Mouse (Mus musculus): ENCODE results near the gene Tmem175. TPM values are rescaled to one million over a fixed set of nuclear protein-coding genes. Genes with fewer than 3 reads are reported as not detected.

Gene Tmem175
- polyA plus RNA-seq, 1 experiment from 2014 or later, result 27.8 TPM

- peak; percentile 59 for TF ChIP-seq CTCF (IDR thresholded peaks at IDR 0.05; ENCODE audit: low read depth)
- no peak for ATAC-seq (replicated peaks; ENCODE audit: low FRiP score, low read depth)
- H3K27ac ChIP-seq, result no peak overlapping the region
- H3K9ac ChIP-seq (ENCODE audit: low read depth, low read length), result no peak overlapping the region
- H3K27me3 ChIP-seq (ENCODE audit: insufficient read depth, low read length), result no peaks in the 10 kb centered on the region
- H3K4me1 ChIP-seq (replicated peaks; ENCODE audit: insufficient read depth, low read length), result peaks cover 13% of the 10 kb centered on the region; the same call in 1 of the 2 replicates
- 57% methylated on average over 3 of the region's 3 CpGs for WGBS
- H3K4me2 ChIP-seq (ENCODE audit: low read length), result no peak overlapping the region
- no peak for DNase-seq (ENCODE audit: low spot score)
- no peaks in the 10 kb centered on the region for H3K36me3 ChIP-seq (ENCODE audit: insufficient read depth, low read length)
- H3K4me3 ChIP-seq (replicated peaks; ENCODE audit: low read depth, low read length), result no peak overlapping the region
- H3K9me3 ChIP-seq (replicated peaks; ENCODE audit: low read length), result no peaks in the 10 kb centered on the region
Observed at GRCm38 (mm10) chr5:108679909-108680308, 50.3 kb downstream of the Tmem175 start.

GRCm38 (mm10) chr5:108680871-108681270, 51.3 kb downstream of the Tmem175 start:
- Histone ChIP-seq H3K27me3 (ENCODE audit: insufficient read depth, low read length) (no peaks in the 10 kb centered on the region), H3K9ac (ENCODE audit: low read depth, low read length) (no peak overlapping the region), H3K36me3 (ENCODE audit: insufficient read depth, low read length) (no peaks in the 10 kb centered on the region), H3K4me3 (replicated peaks; ENCODE audit: low read depth, low read length) (no peak overlapping the region), H3K9me3 (replicated peaks; ENCODE audit: low read length) (no peaks in the 10 kb centered on the region), H3K27ac (no peak overlapping the region), H3K4me1 (replicated peaks; ENCODE audit: insufficient read depth, low read length) (peaks cover 13% of the 10 kb centered on the region; the same call in 1 of the 2 replicates), H3K4me2 (ENCODE audit: low read length) (no peak overlapping the region)
- TF ChIP-seq CTCF (IDR thresholded peaks at IDR 0.05; ENCODE audit: low read depth), result no peak
- ATAC-seq (replicated peaks; ENCODE audit: low FRiP score, low read depth) (no peak), DNase-seq (ENCODE audit: low spot score) (no peak)
- WGBS, result 93% methylated on average over 6 of the region's 6 CpGs

DNA sequence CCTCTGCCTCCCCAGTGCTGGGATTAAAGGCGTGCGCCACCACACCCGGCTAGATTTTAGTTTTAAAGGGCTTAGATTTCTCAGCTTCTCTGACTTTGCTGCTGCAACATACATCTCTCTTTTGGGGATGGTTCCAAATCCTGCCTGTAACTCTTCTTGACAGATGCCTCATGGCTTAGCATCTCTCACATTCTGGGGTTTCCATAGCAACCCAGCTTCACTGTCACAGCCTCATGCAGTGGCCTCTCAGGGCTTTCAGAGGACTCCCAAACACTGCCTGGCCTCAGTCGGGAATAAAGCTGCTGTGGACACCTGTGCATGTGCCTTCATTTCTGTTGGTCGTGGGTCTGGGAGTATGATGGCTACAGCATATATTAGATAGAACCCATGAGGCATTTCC, 59.5 kb downstream of the Tmem175 start:
- ATAC-seq (replicated peaks; ENCODE audit: low FRiP score, low read depth), result no peak
- 68% methylated on average over 5 of the region's 5 CpGs for WGBS
- no peaks in the 10 kb centered on the region for H3K4me1 ChIP-seq (replicated peaks; ENCODE audit: insufficient read depth, low read length)
- no peak for DNase-seq (ENCODE audit: low spot score)
- H3K4me2 ChIP-seq (ENCODE audit: low read length), result no peak overlapping the region
- no peak overlapping the region for H3K27ac ChIP-seq
- no peaks in the 10 kb centered on the region for H3K36me3 ChIP-seq (ENCODE audit: insufficient read depth, low read length)
- no peaks in the 10 kb centered on the region for H3K9me3 ChIP-seq (replicated peaks; ENCODE audit: low read length)
- no peak overlapping the region for H3K4me3 ChIP-seq (replicated peaks; ENCODE audit: low read depth, low read length)
- no peaks in the 10 kb centered on the region for H3K27me3 ChIP-seq (ENCODE audit: insufficient read depth, low read length)
- no peak for TF ChIP-seq CTCF (IDR thresholded peaks at IDR 0.05; ENCODE audit: low read depth)
- H3K9ac ChIP-seq (ENCODE audit: low read depth, low read length), result no peak overlapping the region

- no peak for DNase-seq (ENCODE audit: low spot score)
- H3K27me3 ChIP-seq (ENCODE audit: insufficient read depth, low read length), result no peaks in the 10 kb centered on the region
- no peak overlapping the region for H3K9ac ChIP-seq (ENCODE audit: low read depth, low read length)
- no peak overlapping the region for H3K27ac ChIP-seq
- ATAC-seq (replicated peaks; ENCODE audit: low FRiP score, low read depth), result no peak
- H3K4me3 ChIP-seq (replicated peaks; ENCODE audit: low read depth, low read length), result no peak overlapping the region
- no peaks in the 10 kb centered on the region for H3K9me3 ChIP-seq (replicated peaks; ENCODE audit: low read length)
- peaks cover 11% of the 10 kb centered on the region; the same call in 1 of the 2 replicates for H3K4me1 ChIP-seq (replicated peaks; ENCODE audit: insufficient read depth, low read length)
- peak; percentile 50 for TF ChIP-seq CTCF (IDR thresholded peaks at IDR 0.05; ENCODE audit: low read depth)
- H3K4me2 ChIP-seq (ENCODE audit: low read length), result no peak overlapping the region
- H3K36me3 ChIP-seq (ENCODE audit: insufficient read depth, low read length), result no peaks in the 10 kb centered on the region
- 76% methylated on average over 4 of the region's 4 CpGs for WGBS
Observed at GRCm38 (mm10) chr5:108691152-108691551, 61.6 kb downstream of the Tmem175 start.

- ATAC-seq (replicated peaks; ENCODE audit: low FRiP score, low read depth) (peak; percentile 54), DNase-seq (ENCODE audit: low spot score) (peak; percentile 80)
- peak; percentile 65 for TF ChIP-seq CTCF (IDR thresholded peaks at IDR 0.05; ENCODE audit: low read depth)
- Histone ChIP-seq H3K4me2 (ENCODE audit: low read length) (peak within 1 kb of the TSS; percentile 96), H3K36me3 (ENCODE audit: insufficient read depth, low read length) (no peaks in the 10 kb centered on the region), H3K4me1 (replicated peaks; ENCODE audit: insufficient read depth, low read length) (peaks cover 11% of the 10 kb centered on the region; the same call in 1 of the 2 replicates), H3K4me3 (replicated peaks; ENCODE audit: low read depth, low read length) (peak within 1 kb of the TSS; percentile 97), H3K9me3 (replicated peaks; ENCODE audit: low read length) (no peaks in the 10 kb centered on the region), H3K27ac (no peak within 1 kb of the TSS), H3K27me3 (ENCODE audit: insufficient read depth, low read length) (no peaks in the 10 kb centered on the region), H3K9ac (ENCODE audit: low read depth, low read length) (peak within 1 kb of the TSS; percentile 45; the same call in 1 of the 2 replicates)
- WGBS, result 3% methylated on average over 15 of the region's 18 CpGs
Observed at GRCm38 (mm10) chr5:108692271-108692670, 62.7 kb downstream of the Tmem175 start, which contains the start of gene Fgfrl1. Fgfrl1 (plus strand) TSS chr5:108692382.

DNA sequence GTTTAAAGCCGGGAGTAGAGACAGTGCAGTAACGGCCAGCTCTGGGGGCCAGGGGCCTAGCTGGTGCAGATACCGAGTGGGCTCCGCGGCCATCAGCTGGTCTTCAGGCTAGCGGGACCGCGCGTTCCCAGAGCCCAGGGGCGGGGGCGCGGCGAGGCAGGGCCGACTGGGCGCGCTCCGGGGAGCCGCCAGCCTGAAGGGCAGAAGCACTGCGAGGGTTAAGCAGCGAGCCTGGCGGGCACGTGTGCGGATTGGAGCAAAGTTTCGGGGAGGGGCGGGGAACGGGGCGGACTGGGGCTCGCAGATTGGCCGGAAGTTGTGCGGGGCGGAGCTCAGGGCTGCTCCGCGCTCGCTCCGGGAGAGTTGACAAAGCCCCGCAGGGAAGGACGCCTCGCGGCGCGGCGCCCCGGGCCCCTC, 64.3 kb downstream of the Tmem175 start:
- Histone ChIP-seq H3K4me2 (ENCODE audit: low read length) (peak overlapping the region; percentile 96), H3K27me3 (ENCODE audit: insufficient read depth, low read length) (no peaks in the 10 kb centered on the region), H3K4me3 (replicated peaks; ENCODE audit: low read depth, low read length) (peak overlapping the region; percentile 97), H3K9ac (ENCODE audit: low read depth, low read length) (peak overlapping the region; percentile 79), H3K4me1 (replicated peaks; ENCODE audit: insufficient read depth, low read length) (peaks cover 11% of the 10 kb centered on the region; the same call in 1 of the 2 replicates), H3K27ac (no peak overlapping the region), H3K9me3 (replicated peaks; ENCODE audit: low read length) (no peaks in the 10 kb centered on the region), H3K36me3 (ENCODE audit: insufficient read depth, low read length) (no peaks in the 10 kb centered on the region)
- ATAC-seq (replicated peaks; ENCODE audit: low FRiP score, low read depth), result peak; percentile 93
- DNase-seq (ENCODE audit: low spot score), result peak; percentile 97
- under 1% methylated on average over 36 of the region's 43 CpGs for WGBS
- TF ChIP-seq CTCF (IDR thresholded peaks at IDR 0.05; ENCODE audit: low read depth), result no peak
